Mouse (Mus musculus) stomach, adult 2 months (tissue): Measurements from ENCODE around the gene 3110001I22Rik. TPM values are rescaled to one million over a fixed set of nuclear protein-coding genes. Genes with fewer than 3 reads are reported as not detected.

ENCODE experiments used
- polyA plus RNA-seq: library from polyadenylated mRNA; depleted of rRNA; stranded (reverse); fragments of >200 nt; gene quantifications from 2 replicates; pipeline ENCODE4 v1.2.3, GENCODE M21; 2012; rRNA removed

The 3110001I22Rik gene
- polyA plus RNA-seq: 0.04 and 0.37 TPM in 2 replicates

DNA sequence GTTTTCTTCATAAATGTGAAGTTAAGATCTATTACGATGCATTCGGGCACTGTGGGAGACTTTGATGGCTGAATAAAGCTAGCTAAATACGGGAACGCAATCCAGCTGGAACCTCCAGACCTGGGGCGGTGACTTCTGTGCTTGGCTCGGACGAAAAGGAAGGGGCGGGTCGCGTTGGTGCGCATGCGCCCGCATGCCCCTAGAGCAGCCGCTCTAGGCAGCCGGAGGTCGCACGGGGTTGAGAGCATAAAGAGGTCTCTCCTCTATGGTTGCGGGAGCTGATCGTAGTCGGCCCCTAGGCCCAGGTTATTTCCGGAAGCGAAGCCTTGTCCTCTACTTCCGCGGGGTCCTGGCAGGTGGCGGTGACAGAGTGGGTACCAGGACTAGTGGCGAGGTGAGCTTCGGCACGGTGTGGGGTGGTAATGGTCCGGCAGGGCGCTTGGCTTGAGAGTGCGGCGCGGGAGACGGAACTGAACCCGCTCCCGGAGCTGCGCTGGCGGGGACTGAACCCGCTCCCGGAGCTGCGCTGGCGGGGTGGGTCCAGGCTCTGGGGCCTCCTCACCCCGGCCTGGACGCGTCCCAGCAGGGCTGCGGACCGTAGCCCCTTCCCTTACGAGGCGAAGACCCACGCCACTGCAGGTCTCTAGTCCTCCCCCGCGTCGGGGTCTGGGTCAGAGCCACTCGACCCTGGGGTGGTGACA, at the start of gene 3110001I22Rik, which contains the start of gene Bfar:
Gene 3110001I22Rik (plus strand): TSS at position 245 of the 701 bp plus-strand sequence.
Gene Bfar (plus strand): TSS at position 174 of the 701 bp plus-strand sequence.

DNA sequence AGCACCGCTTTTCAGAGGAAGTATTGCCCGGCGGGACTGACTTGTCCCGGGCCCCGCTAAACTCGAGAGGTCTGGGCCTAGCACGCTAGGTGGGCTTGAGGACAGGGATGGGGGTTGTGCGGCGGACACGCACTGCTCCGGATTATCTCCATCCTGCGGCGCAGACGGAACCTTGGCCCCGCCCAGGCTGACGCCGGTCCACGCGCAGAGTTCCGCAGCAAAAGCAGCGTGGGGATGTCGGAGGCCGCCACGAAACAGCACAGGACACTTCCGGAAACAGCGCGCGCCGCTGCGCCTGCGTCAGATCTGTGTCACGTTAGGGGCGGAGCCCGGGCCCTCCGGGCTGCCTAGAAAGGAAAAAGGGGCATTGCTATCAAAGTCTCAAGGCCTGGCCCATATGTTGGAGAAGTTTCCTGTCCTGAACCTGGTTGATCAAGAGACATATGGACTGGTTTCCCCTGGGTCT, 3.8 kb upstream of the 3110001I22Rik start, which contains the start of gene Parn:
Gene Parn (minus strand): TSS at position 293 of the 466 bp plus-strand sequence.

Other genes starting within 250 kb of the 3110001I22Rik start
- 3.5 and 4.8 TPM in 2 replicates for gene Parn, start 3.8 kb upstream of the 3110001I22Rik start, polyA plus RNA-seq
- 6.0 and 7.5 TPM in 2 replicates for gene Bfar, start 71 bp upstream of the 3110001I22Rik start, polyA plus RNA-seq
- 57.7 and 61.4 TPM in 2 replicates for gene Pla2g10, start 59.1 kb downstream of the 3110001I22Rik start, polyA plus RNA-seq
- gene Rrn3, start 108.8 kb downstream of the 3110001I22Rik start, polyA plus RNA-seq: 2.8 and 4.1 TPM in 2 replicates
- gene Ntan1, start 146.9 kb downstream of the 3110001I22Rik start, polyA plus RNA-seq: 20.7 and 23.5 TPM in 2 replicates
- gene Pdxdc1, start 231.2 kb downstream of the 3110001I22Rik start, polyA plus RNA-seq: 52.9 and 53.6 TPM in 2 replicates
- gene Mpv17l, start 231.2 kb downstream of the 3110001I22Rik start, polyA plus RNA-seq: 1.4 and 3.0 TPM in 2 replicates